Mouse (Mus musculus): Measurements from ENCODE around the gene Phactr1.

GRCm38 (mm10) chr13:42828978-42829377 is 148.6 kb downstream of the Phactr1 start:
- TF ChIP-seq CTCF (IDR thresholded peaks at IDR 0.05; ENCODE audit: low read depth, low read length): no peak
- TF ChIP-seq POLR2A (IDR thresholded peaks at IDR 0.05; ENCODE audit: extremely low read depth, insufficient read depth, low read length): no peak
